Comparison of ENCODE assay signal across 23 mouse cellular contexts in genomic region chr4:32574604-32575003, GRCm38 (mm10). TPM values are rescaled to one million over a fixed set of nuclear protein-coding genes. Genes with fewer than 3 reads are reported as not detected.
DNase-seq lines count a peak whose midpoint lies in the region; ATAC-seq and TF ChIP-seq lines count a peak whose summit lies in the region.
"Had no signal": no experiment of that assay in that cellular context is flagged by ENCODE, and none has a peak within 500 bp of the region (broad histone marks: within the 10 kb centered on the region; RNA-seq: fewer than 3 reads in every experiment).

No protein-coding gene starts in this region.

- ATAC-seq in heart, postnatal 0 days (ENCODE audit: insufficient read depth, low read depth), result no peak
- no peak for ATAC-seq in liver, postnatal 0 days
- no peak for ATAC-seq in liver, embryonic 12.5 days
- ATAC-seq: forebrain, embryonic 15.5 days; intestine, embryonic 15.5 days had no signal

- no peaks in the 10 kb centered on the region for H3K4me1 ChIP-seq in heart, postnatal 0 days (ENCODE audit: control insufficient read depth, insufficient read depth)
- H3K4me1 ChIP-seq in liver, postnatal 0 days (ENCODE audit: insufficient read depth), result peaks cover 11% of the 10 kb centered on the region
- H3K4me1 ChIP-seq in liver, embryonic 12.5 days, result 0 out of 2 replicates have a peak, but pooled peaks cover 1% of the 10 kb centered on the region
- peaks cover 3 to 4% of the 10 kb centered on the region in 2 experiments; a peak in 2 of 4 replicates for H3K4me1 ChIP-seq in CH12.LX (ENCODE audit: control insufficient read depth in 1 of 2, insufficient read depth in 2 of 2)

- no peaks in the 10 kb centered on the region for H3K79me2 ChIP-seq in CH12.LX (replicated peaks; ENCODE audit: control insufficient read depth, extremely low read depth, insufficient read depth, poor library complexity, severe bottlenecking)

- dilution Hi-C loops in CH12.LX (cut with MboI; ENCODE audit: extremely low pct_ligation_motif_present, extremely low pct_unique_long_range_greater_than_20kb, low sequenced_read_pairs), result no loop called here

- no peak overlapping the region for H3K4me2 ChIP-seq in heart, postnatal 0 days (ENCODE audit: low read depth, low read length)
- no peak overlapping the region for H3K4me2 ChIP-seq in liver, postnatal 0 days (ENCODE audit: low read depth, low read length)
- no peak overlapping the region for H3K4me2 ChIP-seq in liver, embryonic 12.5 days
- H3K4me2 ChIP-seq in CH12.LX (ENCODE audit: insufficient read depth, low read depth, poor library complexity, severe bottlenecking), result no peak overlapping the region
- H3K4me2 ChIP-seq: forebrain, embryonic 15.5 days; intestine, embryonic 15.5 days had no signal

- no peak overlapping the region for H3K4me3 ChIP-seq in heart, postnatal 0 days (ENCODE audit: low read depth, low read length)
- no peak overlapping the region for H3K4me3 ChIP-seq in liver, postnatal 0 days (ENCODE audit: low read depth, low read length)
- no peak overlapping the region for H3K4me3 ChIP-seq in liver, embryonic 12.5 days
- H3K4me3 ChIP-seq in CH12.LX (replicated peaks in 1 of 3; ENCODE audit: low read depth in 2 of 3, low read length in 2 of 3, poor library complexity in 1 of 3), result no peak overlapping the region
- H3K4me3 ChIP-seq: erythroblast, embryonic 14.5 days; forebrain, embryonic 15.5 days; heart, embryonic 10.5 days; intestine, embryonic 15.5 days; limb, embryonic 10.5 days had no signal

- no peaks in the 10 kb centered on the region for H3K27me3 ChIP-seq in heart, postnatal 0 days (ENCODE audit: control insufficient read depth, insufficient read depth, low read length)
- no peaks in the 10 kb centered on the region for H3K27me3 ChIP-seq in liver, postnatal 0 days (ENCODE audit: insufficient read depth, low read length)
- no peaks in the 10 kb centered on the region for H3K27me3 ChIP-seq in liver, embryonic 12.5 days (replicated peaks)
- no peaks in the 10 kb centered on the region for H3K27me3 ChIP-seq in CH12.LX (replicated peaks)
- H3K27me3 ChIP-seq: forebrain, embryonic 15.5 days; intestine, embryonic 15.5 days had no signal

- no peak for DNase-seq in heart, postnatal 0 days (ENCODE audit: low spot score)
- DNase-seq in heart, postnatal 25 days (ENCODE audit: low spot score), result no peak
- no peak for DNase-seq in liver, postnatal 0 days
- DNase-seq in CH12.LX (ENCODE audit: extremely low read depth), result no peak
- no peak for DNase-seq in brain, embryonic 14.5 days (ENCODE audit: low read depth)
- no peak for DNase-seq in adrenal gland, postnatal 14 days
- no peak for DNase-seq in kidney, postnatal 25 days
- DNase-seq: cerebellum, adult 9-11 months; gastrocnemius, postnatal 14 days; kidney, postnatal 4 days had no signal

- TF ChIP-seq CTCF in heart, postnatal 0 days (IDR thresholded peaks at IDR 0.05; ENCODE audit: low read depth), result peak; percentile 16; the same call in 1 of the 2 replicates
- TF ChIP-seq CTCF in liver, postnatal 0 days (IDR thresholded peaks at IDR 0.05; ENCODE audit: low read depth), result peak; percentile 33; the same call in 1 of the 2 replicates
- peak in 1 of 2 experiments; percentile 42; a peak in 2 of 4 replicates for TF ChIP-seq CTCF in CH12.LX (conservative IDR thresholded peaks at IDR 0.05 in 1 of 2, IDR thresholded peaks at IDR 0.05 in 1 of 2; ENCODE audit: low read depth in 2 of 2, low read length in 2 of 2)
- TF ChIP-seq CTCF in brain, embryonic 14.5 days (IDR thresholded peaks at IDR 0.05; ENCODE audit: borderline replicate concordance, extremely low read depth, insufficient read depth, insufficient read length), result peak; percentile 17; the same call in 1 of the 2 replicates

- TF ChIP-seq EP300 in heart, postnatal 0 days (IDR thresholded peaks at IDR 0.05; ENCODE audit: low read depth), result no peak
- no peak for TF ChIP-seq EP300 in liver, postnatal 0 days (IDR thresholded peaks at IDR 0.05; ENCODE audit: low read depth)
- no peak for TF ChIP-seq EP300 in CH12.LX (IDR thresholded peaks at IDR 0.05; ENCODE audit: low read length)

- WGBS in heart, postnatal 0 days, result 89% methylated on average over 1 of the region's 1 CpGs
- 73% methylated on average over 1 of the region's 1 CpGs for whole genome bisulfite sequencing in liver, postnatal 0 days (ENCODE audit: insufficient replicate concordance)
- 77% methylated on average over 1 of the region's 1 CpGs for WGBS in liver, embryonic 12.5 days (ENCODE audit: insufficient replicate concordance)

- TF ChIP-seq POLR2A in CH12.LX (IDR thresholded peaks at IDR 0.05; ENCODE audit: low read depth, low read length), result no peak
- TF ChIP-seq POLR2A in brain, embryonic 14.5 days (IDR thresholded peaks at IDR 0.05; ENCODE audit: borderline replicate concordance, extremely low read depth, insufficient read depth, insufficient read length, poor library complexity, severe bottlenecking), result no peak

- in situ Hi-C loops in CH12.LX (cut with MboI; ENCODE audit: low pct_ligation_motif_present, low pct_unique_long_range_greater_than_20kb, low sequenced_read_pairs), result no loop called here

- intact Hi-C loops in heart, postnatal 25 days (cut with DNase I), result loop anchor here (5.0 kb wide), 3 partner anchors 37 to 607 kb away; no protein-coding TSS in a partner anchor

- H3K27ac ChIP-seq in heart, postnatal 0 days (ENCODE audit: low read depth), result no peak overlapping the region
- no peak overlapping the region for H3K27ac ChIP-seq in liver, postnatal 0 days (ENCODE audit: low read depth)
- no peak overlapping the region for H3K27ac ChIP-seq in liver, embryonic 12.5 days
- H3K27ac ChIP-seq in CH12.LX (ENCODE audit: insufficient read depth, low read depth), result no peak overlapping the region
- H3K27ac ChIP-seq: forebrain, embryonic 15.5 days; heart, embryonic 10.5 days; intestine, embryonic 15.5 days; limb, embryonic 10.5 days had no signal

- peaks cover 15% of the 10 kb centered on the region; the same call in 1 of the 2 replicates for H3K36me3 ChIP-seq in heart, postnatal 0 days (replicated peaks; ENCODE audit: control insufficient read depth, insufficient read depth, low read length)
- peaks cover 11% of the 10 kb centered on the region; the same call in 1 of the 2 replicates for H3K36me3 ChIP-seq in liver, postnatal 0 days (replicated peaks; ENCODE audit: insufficient read depth, low read length)
- H3K36me3 ChIP-seq in liver, embryonic 12.5 days, result no peaks in the 10 kb centered on the region
- no peaks in the 10 kb centered on the region for H3K36me3 ChIP-seq in CH12.LX (replicated peaks in 1 of 2; ENCODE audit: control insufficient read depth in 1 of 2, insufficient read depth in 1 of 2, low read length in 1 of 2)
- H3K36me3 ChIP-seq: heart, embryonic 10.5 days; intestine, embryonic 15.5 days had no signal

- H3K9me3 ChIP-seq in heart, postnatal 0 days (replicated peaks; ENCODE audit: control insufficient read depth, low read length), result no peaks in the 10 kb centered on the region
- H3K9me3 ChIP-seq in liver, postnatal 0 days (ENCODE audit: low read length), result no peaks in the 10 kb centered on the region
- no peaks in the 10 kb centered on the region for H3K9me3 ChIP-seq in liver, embryonic 12.5 days (replicated peaks)
- H3K9me3 ChIP-seq in CH12.LX (replicated peaks; ENCODE audit: low read length), result no peaks in the 10 kb centered on the region
- H3K9me3 ChIP-seq: forebrain, embryonic 15.5 days; heart, embryonic 10.5 days; intestine, embryonic 15.5 days; limb, embryonic 10.5 days had no signal

- peak; percentile 48 for TF ChIP-seq RAD21 in CH12.LX (IDR thresholded peaks at IDR 0.05; ENCODE audit: low read depth, low read length)

- no peak overlapping the region for H3K9ac ChIP-seq in heart, postnatal 0 days (replicated peaks; ENCODE audit: low read depth, low read length)
- no peak overlapping the region for H3K9ac ChIP-seq in liver, postnatal 0 days (replicated peaks)
- H3K9ac ChIP-seq in liver, embryonic 12.5 days, result no peak overlapping the region
- no peak overlapping the region for H3K9ac ChIP-seq in CH12.LX (ENCODE audit: insufficient read depth, low read depth)
- H3K9ac ChIP-seq: forebrain, embryonic 15.5 days; intestine, embryonic 15.5 days had no signal

TF ChIP-seq in CH12.LX, 34 proteins besides CTCF, POLR2A, EP300 and RAD21 (continues in another document):
- TF ChIP-seq E2F4 (IDR thresholded peaks at IDR 0.05; ENCODE audit: insufficient replicate concordance, low read depth, low read length), result no peak
- no peak for TF ChIP-seq GABPA (IDR thresholded peaks at IDR 0.05; ENCODE audit: insufficient replicate concordance, low read depth, low read length)
- TF ChIP-seq ZC3H11A (IDR thresholded peaks at IDR 0.05; ENCODE audit: low read depth, low read length), result no peak
- no peak for TF ChIP-seq MAZ (IDR thresholded peaks at IDR 0.05; ENCODE audit: low read depth, low read length)
- no peak for TF ChIP-seq CHD2 (IDR thresholded peaks at IDR 0.05; ENCODE audit: low read length)
- TF ChIP-seq MEF2A (IDR thresholded peaks at IDR 0.05; ENCODE audit: borderline replicate concordance, low read depth, low read length), result no peak
- no peak for TF ChIP-seq JUND (conservative IDR thresholded peaks at IDR 0.05; ENCODE audit: low read depth, low read length)
- no peak for TF ChIP-seq NRF1 (IDR thresholded peaks at IDR 0.05; ENCODE audit: low read depth, low read length)
- TF ChIP-seq MYC (IDR thresholded peaks at IDR 0.05; ENCODE audit: low read depth, low read length), result no peak

RNA-seq across cellular contexts. Expression of gene Gja10, which starts 28.0 kb away (rescaled TPM):
- total RNA-seq in heart, postnatal 0 days (2014; rRNA removed; ENCODE audit: low replicate concordance), result not detected in 2 replicates
- not detected in 2 replicates for polyA plus RNA-seq in heart, postnatal 0 days (2015; fragmentation: Nextera tagmentation; extraction: Ambion mirVana)
- total RNA-seq in heart, postnatal 25 days (2021), result not detected
- polyA plus RNA-seq in liver, postnatal 0 days (2015; fragmentation: Nextera tagmentation; extraction: Ambion mirVana), result 0.21 TPM in 1 of 2 replicates, not detected in the other
- 0.06 TPM in 2 replicates for polyA plus RNA-seq in liver, embryonic 12.5 days (2016; fragmentation: Nextera tagmentation; extraction: Ambion mirVana)
- total RNA-seq in CH12.LX (2012; rRNA removed) (not detected in 2 replicates), CH12.LX (2014; rRNA removed) (not detected in 2 replicates)
- polyA plus RNA-seq in CH12.LX (2012; ENCODE audit: insufficient read length, low read depth), result 0.13 TPM in 1 of 2 replicates, not detected in the other
- not detected in 2 replicates for polyA plus RNA-seq in brain, embryonic 14.5 days (2012; rRNA removed)
- total RNA-seq in adrenal gland, postnatal 14 days (2021), result not detected in 2 replicates
- total RNA-seq: adrenal gland, adult 18-20 months; gastrocnemius, postnatal 14 days; hematopoietic stem cell, adult 5-6 weeks; layer of hippocampus, postnatal 25 days; megakaryocyte-erythroid progenitor cell, adult 5-6 weeks; monocyte, adult 5-6 weeks had no signal
- polyA plus RNA-seq: erythroblast, embryonic 14.5 days; forebrain, embryonic 15.5 days; intestine, embryonic 15.5 days; limb, embryonic 10.5 days; neural tube, embryonic 14.5 days; small intestine, adult 2 months had no signal

RNA-seq across cellular contexts. Expression of gene Casp8ap2, which starts 40.6 kb away (rescaled TPM):
- 3.0 and 3.4 TPM in 2 replicates for total RNA-seq in heart, postnatal 0 days (2014; rRNA removed; ENCODE audit: low replicate concordance)
- polyA plus RNA-seq in heart, postnatal 0 days (2015; fragmentation: Nextera tagmentation; extraction: Ambion mirVana), result 16.4 and 17.0 TPM in 2 replicates
- total RNA-seq in heart, postnatal 25 days (2021), result 1 to 10 TPM; 5.6 to 5.9 TPM
- polyA plus RNA-seq in liver, postnatal 0 days (2015; fragmentation: Nextera tagmentation; extraction: Ambion mirVana), result 16.2 and 17.8 TPM in 2 replicates
- polyA plus RNA-seq in liver, embryonic 12.5 days (2016; fragmentation: Nextera tagmentation; extraction: Ambion mirVana), result 36.2 and 36.6 TPM in 2 replicates
- total RNA-seq in CH12.LX (2012; rRNA removed) (26.3 and 34.1 TPM in 2 replicates), CH12.LX (2014; rRNA removed) (43.4 and 58.6 TPM in 2 replicates)
- 27.2 and 30.6 TPM in 2 replicates for polyA plus RNA-seq in CH12.LX (2012; ENCODE audit: insufficient read length, low read depth)
- polyA plus RNA-seq in brain, embryonic 14.5 days (2012; rRNA removed), result 10.9 and 12.1 TPM in 2 replicates
- 9.9 and 13.2 TPM in 2 replicates for total RNA-seq in adrenal gland, postnatal 14 days (2021)
